Mouse (Mus musculus): ENCODE results near the gene Nat8l. TPM values are rescaled to one million over a fixed set of nuclear protein-coding genes. Genes with fewer than 3 reads are reported as not detected.
"Not testable (repeated sequence)": the region's sequence is repeated elsewhere in the genome, so short reads cannot be mapped to it uniquely, and the experiment has no call there.

Gene Nat8l
- total RNA-seq (2012; rRNA removed), result 3.3 and 6.1 TPM in 2 replicates

DNA sequence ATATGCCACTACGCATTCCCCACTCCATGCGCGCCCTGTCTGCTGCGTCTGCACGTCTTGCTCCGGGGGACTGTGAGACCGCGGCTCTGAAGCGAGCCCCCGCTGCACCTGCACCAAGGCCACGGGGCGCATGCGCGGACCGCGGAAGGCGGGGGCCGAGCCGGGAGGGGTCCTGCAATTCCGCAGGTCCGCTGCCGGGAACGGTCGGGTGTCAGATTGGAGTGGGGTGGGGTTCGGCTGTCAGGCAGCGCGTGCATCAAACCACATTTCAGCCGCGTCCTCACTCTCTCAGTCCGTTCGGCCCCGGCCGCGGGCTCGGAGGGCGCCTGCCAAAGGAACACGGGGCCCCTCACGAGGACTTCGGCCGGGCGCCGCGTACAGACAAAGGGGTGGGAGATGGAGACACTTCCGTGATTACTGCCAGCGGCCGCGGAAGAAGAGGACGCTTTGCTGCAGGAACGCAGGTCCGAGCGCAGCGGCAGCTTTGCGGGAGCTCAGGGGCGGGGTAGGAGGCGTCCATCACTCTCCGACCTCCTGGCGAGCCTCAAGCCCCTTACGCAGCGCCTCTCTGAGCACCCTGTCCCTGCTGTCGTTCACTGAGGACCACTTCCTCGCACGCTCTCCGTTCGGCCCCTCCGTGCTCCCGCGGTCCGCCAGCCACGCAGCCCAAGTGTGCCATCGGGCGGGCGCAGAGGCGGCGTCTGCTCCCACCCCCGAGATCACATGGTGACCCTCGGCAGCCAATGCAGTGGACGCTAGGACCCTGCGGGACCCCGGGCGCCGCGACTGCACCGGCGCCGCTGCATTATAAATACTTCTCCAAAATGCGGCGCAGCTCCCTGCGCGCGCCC is at the start of gene Nat8l:
Gene Nat8l (plus strand): TSS at position 142 of the 851 bp plus-strand sequence.
- no peak for TF ChIP-seq CHD2 (IDR thresholded peaks at IDR 0.05; ENCODE audit: low read depth, low read length)
- Histone ChIP-seq H3K9ac (ENCODE audit: insufficient read depth, low read depth, low read length, poor library complexity, severe bottlenecking) (peak within 1 kb of the TSS; percentile 77), H3K9me3 (ENCODE audit: control insufficient read depth, insufficient read depth, low read depth, low read length) (no peaks in the 10 kb centered on the region), H3K27ac (ENCODE audit: insufficient read depth, low read depth, low read length, poor library complexity, severe bottlenecking) (no peak within 1 kb of the TSS), H3K4me1 (ENCODE audit: control insufficient read depth in 2 of 2, insufficient read depth in 2 of 2, low read length in 2 of 2, poor library complexity in 1 of 2) (peaks cover 0 to 2% of the 10 kb centered on the region in 2 experiments; a peak in 1 of 4 replicates), H3K36me3 (ENCODE audit: control insufficient read depth, insufficient read depth, low read length, poor library complexity, severe bottlenecking) (no peaks in the 10 kb centered on the region; the same call in 1 of the 2 replicates), H3K4me3 (ENCODE audit: insufficient read depth in 1 of 2, low read depth in 1 of 2, low read length in 2 of 2, poor library complexity in 1 of 2, severe bottlenecking in 1 of 2) (peak within 1 kb of the TSS; percentile 70 to 79)
- in situ Hi-C loops (cut with MboI; ENCODE audit: low sequenced_read_pairs in 2 of 2, unreplicated experiment in 2 of 2), result no loop called here
- DNase-seq (ENCODE audit: low read depth, low spot score), result no peak

- in situ Hi-C loops (cut with MboI; ENCODE audit: low sequenced_read_pairs in 2 of 2, unreplicated experiment in 2 of 2); H3K4me1 ChIP-seq (ENCODE audit: control insufficient read depth in 2 of 2, insufficient read depth in 2 of 2, low read length in 2 of 2, poor library complexity in 1 of 2); H3K9me3 ChIP-seq (ENCODE audit: control insufficient read depth, insufficient read depth, low read depth, low read length); H3K4me3 ChIP-seq (ENCODE audit: insufficient read depth in 1 of 2, low read depth in 1 of 2, low read length in 2 of 2, poor library complexity in 1 of 2, severe bottlenecking in 1 of 2); H3K9ac ChIP-seq (ENCODE audit: insufficient read depth, low read depth, low read length, poor library complexity, severe bottlenecking); H3K27ac ChIP-seq (ENCODE audit: insufficient read depth, low read depth, low read length, poor library complexity, severe bottlenecking); H3K36me3 ChIP-seq (ENCODE audit: control insufficient read depth, insufficient read depth, low read length, poor library complexity, severe bottlenecking); DNase-seq (ENCODE audit: low read depth, low spot score): not testable (repeated sequence)
Observed at GRCm38 (mm10) chr5:33947035-33947434, 48.7 kb upstream of the Nat8l start.

GRCm38 (mm10) chr5:33948314-33948713 is 47.5 kb upstream of the Nat8l start:
- Histone ChIP-seq H3K9me3 (ENCODE audit: control insufficient read depth, insufficient read depth, low read depth, low read length) (no peaks in the 10 kb centered on the region), H3K4me3 (ENCODE audit: insufficient read depth in 1 of 2, low read depth in 1 of 2, low read length in 2 of 2, poor library complexity in 1 of 2, severe bottlenecking in 1 of 2) (no peak overlapping the region), H3K36me3 (ENCODE audit: control insufficient read depth, insufficient read depth, low read length, poor library complexity, severe bottlenecking) (no peaks in the 10 kb centered on the region), H3K27ac (ENCODE audit: insufficient read depth, low read depth, low read length, poor library complexity, severe bottlenecking) (no peak overlapping the region), H3K4me1 (ENCODE audit: control insufficient read depth in 2 of 2, insufficient read depth in 2 of 2, low read length in 2 of 2, poor library complexity in 1 of 2) (no peaks in the 10 kb centered on the region), H3K9ac (ENCODE audit: insufficient read depth, low read depth, low read length, poor library complexity, severe bottlenecking) (no peak overlapping the region)
- in situ Hi-C loops (cut with MboI; ENCODE audit: low sequenced_read_pairs in 2 of 2, unreplicated experiment in 2 of 2), result no loop called here
- TF ChIP-seq HCFC1 (IDR thresholded peaks at IDR 0.05; ENCODE audit: borderline replicate concordance, insufficient read depth, low read length) (no peak), ZNF384 (IDR thresholded peaks at IDR 0.05; ENCODE audit: low read depth, low read length) (no peak), MAFK (IDR thresholded peaks at IDR 0.05; ENCODE audit: insufficient read depth, low read depth, low read length) (no peak), ZC3H11A (IDR thresholded peaks at IDR 0.05; ENCODE audit: borderline replicate concordance, low read depth, low read length) (no peak), CHD2 (IDR thresholded peaks at IDR 0.05; ENCODE audit: low read depth, low read length) (no peak)
- no peak for DNase-seq (ENCODE audit: low read depth, low spot score)

DNA sequence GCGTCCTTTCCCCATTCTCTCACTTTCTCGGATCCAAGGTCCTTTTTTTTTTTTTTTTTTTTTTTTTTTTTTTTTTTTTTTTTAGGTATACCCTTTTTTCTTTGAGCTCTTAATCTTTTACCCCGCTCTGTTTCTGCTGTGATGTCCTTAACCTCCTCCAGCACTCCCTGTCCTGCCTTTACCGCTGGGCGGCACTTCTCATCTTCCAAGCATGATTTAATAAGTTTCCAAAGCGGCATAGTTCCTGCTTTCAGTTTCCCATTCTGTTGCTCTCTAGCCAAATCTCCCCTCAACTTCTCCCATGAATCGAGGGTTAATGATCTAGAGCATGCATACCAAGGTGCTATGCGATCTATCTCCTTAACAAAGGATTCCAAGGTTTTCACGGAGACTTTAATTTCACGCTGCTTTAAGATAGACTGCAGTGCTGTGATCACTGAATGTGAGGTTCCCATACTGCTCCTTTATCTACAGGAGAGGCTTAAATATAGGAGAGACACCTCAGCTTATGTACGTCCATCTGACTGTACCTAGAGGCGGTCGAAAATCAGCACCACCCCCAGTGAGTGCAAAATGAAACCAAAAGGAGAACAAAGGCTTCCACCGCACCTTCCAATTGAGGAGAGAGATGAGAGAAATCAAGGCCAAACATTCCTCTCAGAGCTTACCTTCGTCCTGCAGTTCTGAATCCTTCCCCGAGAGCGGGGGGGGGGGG is 42.2 kb upstream of the Nat8l start:
- in situ Hi-C loops (cut with MboI; ENCODE audit: low sequenced_read_pairs in 2 of 2, unreplicated experiment in 2 of 2), result no loop called here
- Histone ChIP-seq H3K9me3 (ENCODE audit: control insufficient read depth, insufficient read depth, low read depth, low read length) (no peaks in the 10 kb centered on the region), H3K4me3 (ENCODE audit: insufficient read depth in 1 of 2, low read depth in 1 of 2, low read length in 2 of 2, poor library complexity in 1 of 2, severe bottlenecking in 1 of 2) (no peak overlapping the region), H3K27ac (ENCODE audit: insufficient read depth, low read depth, low read length, poor library complexity, severe bottlenecking) (no peak overlapping the region), H3K36me3 (ENCODE audit: control insufficient read depth, insufficient read depth, low read length, poor library complexity, severe bottlenecking) (no peaks in the 10 kb centered on the region), H3K4me1 (ENCODE audit: control insufficient read depth in 2 of 2, insufficient read depth in 2 of 2, low read length in 2 of 2, poor library complexity in 1 of 2) (no peaks in the 10 kb centered on the region), H3K9ac (ENCODE audit: insufficient read depth, low read depth, low read length, poor library complexity, severe bottlenecking) (no peak overlapping the region)
- TF ChIP-seq CHD2 (IDR thresholded peaks at IDR 0.05; ENCODE audit: low read depth, low read length) (no peak), ZC3H11A (IDR thresholded peaks at IDR 0.05; ENCODE audit: borderline replicate concordance, low read depth, low read length) (no peak), HCFC1 (IDR thresholded peaks at IDR 0.05; ENCODE audit: borderline replicate concordance, insufficient read depth, low read length) (no peak), ZNF384 (IDR thresholded peaks at IDR 0.05; ENCODE audit: low read depth, low read length) (no peak; the same call in 1 of the 2 replicates)
- DNase-seq (ENCODE audit: low read depth, low spot score), result no peak
